Mouse (Mus musculus) adrenal gland, postnatal 4 days (tissue): ENCODE results near the gene Syne2. TPM values are rescaled to one million over a fixed set of nuclear protein-coding genes. Genes with fewer than 3 reads are reported as not detected.

ENCODE experiments used
- DNase-seq, 2 experiments: peaks; one replicate each; pipeline ENCODE4 v3.0.0; 2021 to 2022; ENCODE audit warnings: low spot score in 2 of 2, mixed read lengths in 2 of 2
- total RNA-seq, 2 experiments: library from RNA; stranded (reverse); gene quantifications; 2 replicates each; pipeline ENCODE4 v1.2.3; 2021

The Syne2 gene
- total RNA-seq, 2 experiments from 2014 or later, result 60.1 to 74.7 TPM

GRCm38 (mm10) chr12:76016123-76017101 is 198.5 kb downstream of the Syne2 start:
- DNase-seq, result peak; percentile 42 to 52

GRCm38 (mm10) chr12:76018640-76019039 is 200.7 kb downstream of the Syne2 start:
- DNase-seq, result no peak

- no peak for DNase-seq
These were observed 224.4 kb downstream of the Syne2 start for GRCm38 (mm10) chr12:76042301-76042700.

- DNase-seq, result no peak
These were observed 228.6 kb downstream of the Syne2 start for GRCm38 (mm10) chr12:76046561-76046960.

- DNase-seq, result no peak
These were observed 230.0 kb downstream of the Syne2 start for GRCm38 (mm10) chr12:76047921-76048320.

- no peak for DNase-seq
These were observed 230.7 kb downstream of the Syne2 start for GRCm38 (mm10) chr12:76048672-76049071.

- DNase-seq, result no peak
These were observed 231.4 kb downstream of the Syne2 start for GRCm38 (mm10) chr12:76049343-76049742.

- DNase-seq, result no peak
These were observed 233.9 kb downstream of the Syne2 start for GRCm38 (mm10) chr12:76051879-76052278.

GRCm38 (mm10) chr12:76054653-76055052 is 236.7 kb downstream of the Syne2 start:
- DNase-seq, result no peak

- DNase-seq, result no peak
These were observed 245.1 kb downstream of the Syne2 start for GRCm38 (mm10) chr12:76063001-76063400.

- no peak for DNase-seq
These were observed 252.5 kb downstream of the Syne2 start for GRCm38 (mm10) chr12:76070386-76070785.

- DNase-seq, result no peak
These were observed 254.3 kb downstream of the Syne2 start for GRCm38 (mm10) chr12:76071935-76072849.

GRCm38 (mm10) chr12:76073066-76073826 is 255.3 kb downstream of the Syne2 start:
- DNase-seq, result no peak

- no peak for DNase-seq
These were observed 256.0 kb downstream of the Syne2 start for GRCm38 (mm10) chr12:76073981-76074380.

GRCm38 (mm10) chr12:76080876-76081556 is 263.1 kb downstream of the Syne2 start:
- DNase-seq, result no peak

- DNase-seq, result no peak
These were observed 263.8 kb downstream of the Syne2 start for GRCm38 (mm10) chr12:76081557-76082211.

GRCm38 (mm10) chr12:76085066-76085465 is 267.1 kb downstream of the Syne2 start:
- DNase-seq, result no peak

GRCm38 (mm10) chr12:76085956-76086905 is 268.3 kb downstream of the Syne2 start:
- DNase-seq, result no peak

GRCm38 (mm10) chr12:76087025-76087424 is 269.1 kb downstream of the Syne2 start:
- DNase-seq, result no peak
